Mouse (Mus musculus): ENCODE results near the gene S100a11. TPM values are rescaled to one million over a fixed set of nuclear protein-coding genes. Genes with fewer than 3 reads are reported as not detected.
"Not testable (repeated sequence)": the region's sequence is repeated elsewhere in the genome, so short reads cannot be mapped to it uniquely, and the experiment has no call there.

Gene S100a11
- total RNA-seq, 2 experiments from 2014 or later: 33.3 to 35.2 TPM

DNA sequence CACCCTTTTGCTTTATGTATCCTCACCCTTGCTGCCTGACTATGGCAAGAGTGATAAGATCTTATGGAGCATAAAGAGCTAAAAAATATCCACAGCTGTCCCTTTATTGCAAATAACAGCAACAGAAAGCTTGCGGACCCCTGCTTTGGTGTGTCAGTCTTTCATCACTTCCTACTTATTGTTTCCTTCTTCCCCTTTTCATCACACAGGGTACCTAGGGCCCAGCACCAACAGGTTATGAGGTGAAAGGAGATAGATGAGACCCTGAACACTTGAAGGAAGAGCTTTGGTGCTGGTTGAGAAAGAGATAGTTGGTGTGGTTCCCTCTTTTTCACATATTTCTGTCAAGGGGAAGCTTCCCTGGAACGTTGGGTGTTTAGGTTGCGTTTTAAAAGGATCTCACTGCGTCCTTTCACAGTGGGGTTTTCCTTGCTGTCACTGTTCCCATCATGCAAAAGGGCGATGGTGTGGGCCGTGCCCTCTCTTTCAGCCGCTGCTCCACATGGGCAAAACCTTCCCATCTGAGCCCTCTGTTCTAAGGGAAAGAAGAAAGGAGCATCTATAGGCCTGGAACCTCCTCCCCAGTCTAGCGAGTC lies 1.3 kb downstream of the S100a11 start:
- no peak for DNase-seq
- intact Hi-C loops (cut with DNase I): no loop called here

DNA sequence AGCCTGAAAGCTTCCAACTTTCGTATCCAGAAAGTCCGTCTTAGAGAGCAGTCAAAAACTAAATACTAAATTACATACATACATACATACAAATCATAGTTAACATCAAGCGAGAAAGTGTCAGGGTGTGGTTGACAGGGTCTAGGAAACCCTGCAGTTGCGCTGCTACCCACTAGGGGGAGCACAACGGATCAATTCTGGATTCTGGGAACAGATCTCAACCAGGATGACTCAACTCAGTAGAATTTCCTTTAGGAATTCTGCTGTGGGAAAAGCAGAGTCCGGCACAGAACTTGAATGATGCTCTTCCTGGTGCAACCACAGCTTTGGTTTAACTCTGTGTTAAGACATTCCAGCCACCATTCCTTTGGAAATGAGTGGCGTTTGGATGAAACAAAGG lies 2.3 kb downstream of the S100a11 start:
- DNase-seq: peak; percentile 44
- intact Hi-C loops (cut with DNase I): no loop called here

DNA sequence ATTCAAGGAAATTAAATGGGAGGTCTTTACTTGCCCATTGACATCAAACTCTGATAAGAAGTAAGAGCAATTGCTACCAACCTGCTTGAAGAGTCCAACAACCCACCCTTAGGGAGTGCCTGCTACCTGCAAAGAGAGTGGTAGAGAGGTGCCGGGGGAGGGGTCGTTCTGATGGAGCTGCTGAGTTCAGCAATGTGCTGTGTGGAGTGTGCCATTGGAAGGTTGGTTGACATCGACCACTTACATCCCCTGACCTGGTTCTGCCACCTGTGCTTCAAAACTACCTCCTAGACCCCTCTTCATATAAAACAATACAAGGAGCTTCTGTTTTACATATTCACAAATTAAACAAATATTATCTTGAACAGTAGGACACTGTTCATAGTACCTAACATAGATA lies 7.0 kb downstream of the S100a11 start:
- intact Hi-C loops (cut with DNase I): no loop called here
- DNase-seq: no peak

DNA sequence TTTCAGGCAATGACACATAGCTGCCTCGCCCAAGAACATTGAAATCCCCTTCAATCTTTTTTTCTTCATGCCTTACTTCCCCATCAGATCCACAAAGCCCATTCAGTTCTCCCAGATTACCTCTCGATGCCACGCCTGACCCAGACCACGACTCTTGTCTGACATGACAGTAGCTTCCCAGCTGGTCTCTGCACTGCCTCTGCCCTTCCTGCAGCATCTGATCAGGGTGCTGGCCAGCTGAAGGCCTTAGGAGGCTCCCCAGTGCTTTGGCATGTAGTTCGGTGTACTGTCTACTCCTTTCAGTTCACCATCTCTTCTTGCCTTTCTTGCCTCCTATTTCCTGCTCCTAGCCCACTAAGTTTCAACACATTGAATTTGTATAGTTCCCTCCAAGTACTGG lies 8.5 kb downstream of the S100a11 start:
- no peak for DNase-seq
- intact Hi-C loops (cut with DNase I): no loop called here

DNA sequence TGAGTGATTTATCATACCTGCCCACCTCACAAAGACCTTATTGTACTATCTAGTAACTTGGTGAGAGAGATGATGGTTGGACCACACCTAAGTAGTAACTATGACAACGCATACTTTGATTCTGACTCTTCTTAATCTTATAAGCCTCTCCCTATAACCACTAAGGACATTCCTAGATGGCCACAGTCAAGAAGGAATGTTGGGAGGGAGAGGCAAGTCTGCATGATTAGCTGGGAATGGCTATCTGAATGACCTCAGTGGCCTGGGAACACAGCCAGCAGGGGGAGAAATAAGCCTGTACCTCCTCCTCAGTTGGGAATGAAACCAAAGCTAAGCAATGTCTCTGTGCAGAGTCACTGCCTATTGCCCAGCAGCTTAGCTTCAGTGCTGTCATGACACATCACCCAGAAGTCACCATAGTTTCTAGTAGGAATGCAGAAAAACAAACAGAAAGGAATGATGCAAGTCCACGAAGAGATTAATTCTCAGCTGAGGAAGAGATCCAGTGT lies 16.8 kb downstream of the S100a11 start:
- intact Hi-C loops (cut with DNase I): no loop called here
- no peak for DNase-seq

DNA sequence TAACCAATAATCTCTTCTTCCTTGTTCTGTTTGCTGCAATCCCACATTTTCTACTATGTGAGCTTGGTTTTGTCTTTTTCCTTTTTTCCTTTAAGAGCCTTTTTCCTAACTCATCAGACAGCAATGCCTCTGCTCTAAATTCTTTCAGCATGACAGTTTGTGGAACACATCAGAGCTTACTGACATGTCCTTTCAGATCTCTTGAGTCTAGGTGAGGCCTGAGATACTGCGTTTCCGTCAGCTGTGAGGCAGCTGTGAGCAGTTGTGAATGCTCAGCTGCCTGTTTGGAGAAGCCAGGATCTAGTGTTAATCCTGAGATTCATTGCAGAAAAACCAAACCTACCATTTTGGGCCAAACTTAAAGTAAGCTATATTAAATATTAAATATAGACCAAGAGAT lies 18.2 kb downstream of the S100a11 start:
- no peak for DNase-seq
- intact Hi-C loops (cut with DNase I): no loop called here

DNA sequence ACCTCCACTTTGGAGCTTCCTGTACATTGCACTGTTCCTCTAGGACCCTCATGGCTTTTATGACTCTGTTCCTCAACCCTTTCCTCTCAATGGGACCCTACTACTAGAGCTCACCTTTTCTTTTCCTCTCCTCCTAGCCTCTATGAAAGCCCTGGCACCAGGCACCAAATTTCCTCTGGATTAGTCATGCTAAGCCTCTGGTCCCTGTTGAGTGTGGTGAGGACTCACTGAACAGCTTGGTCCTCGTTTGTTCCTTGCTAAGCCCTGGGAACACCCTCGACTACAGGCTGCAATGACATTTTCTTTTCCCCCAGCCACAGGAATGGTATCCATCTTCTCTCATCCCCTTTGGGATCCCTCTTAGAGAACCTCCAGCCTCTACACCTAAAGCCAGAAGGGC lies 21.2 kb downstream of the S100a11 start:
- intact Hi-C loops (cut with DNase I): no loop called here
- DNase-seq: no peak

DNA sequence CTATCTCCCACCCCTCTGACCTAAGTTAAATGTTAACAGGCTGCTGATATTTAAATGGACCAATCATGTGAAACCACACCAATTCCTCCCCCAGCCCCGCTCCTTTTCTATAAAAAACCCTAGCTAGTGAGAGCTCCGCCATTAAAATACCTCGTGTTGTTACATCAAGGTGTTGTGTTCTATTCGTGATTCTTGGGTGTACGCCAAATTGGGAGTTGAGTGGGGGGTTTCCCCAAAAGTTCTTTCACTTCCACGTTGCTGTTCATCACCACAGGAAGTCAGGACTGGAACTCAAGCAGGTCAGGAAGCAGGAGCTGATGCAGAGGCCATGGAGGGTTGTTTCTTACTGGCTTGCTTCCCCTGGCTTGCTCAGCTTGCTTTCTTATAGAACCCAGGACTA lies 23.9 kb downstream of the S100a11 start:
- DNase-seq; intact Hi-C loops (cut with DNase I): not testable (repeated sequence)

DNA sequence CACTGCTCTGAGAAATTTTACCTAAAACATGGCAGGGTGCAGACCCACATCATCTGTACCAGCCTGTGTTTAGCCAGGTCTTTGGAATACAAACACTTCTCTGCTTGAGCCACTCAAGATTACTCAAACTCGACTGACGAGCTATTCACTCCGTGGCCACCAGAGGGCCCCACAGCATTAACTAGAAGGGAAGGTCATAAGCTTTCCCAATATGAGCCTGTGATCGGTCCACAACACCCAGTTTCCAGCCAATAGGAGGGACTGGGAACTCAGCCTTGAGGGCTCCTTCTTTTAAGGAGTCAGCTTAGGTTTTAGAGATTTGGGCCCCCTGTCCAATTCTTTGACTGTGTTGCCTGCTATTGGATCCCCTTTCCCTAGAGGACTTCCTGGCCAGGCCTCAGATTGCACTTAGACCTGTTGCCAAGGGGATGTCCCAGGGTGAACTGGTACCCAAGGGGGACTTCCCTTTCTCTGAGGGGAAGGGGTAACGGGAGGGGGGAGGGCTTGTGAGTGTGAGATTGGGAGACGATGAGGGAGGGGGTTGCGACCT lies 26.9 kb downstream of the S100a11 start:
- intact Hi-C loops (cut with DNase I): loop anchor here (5.0 kb wide), 1 partner anchor 60 kb away; no protein-coding TSS in a partner anchor

DNA sequence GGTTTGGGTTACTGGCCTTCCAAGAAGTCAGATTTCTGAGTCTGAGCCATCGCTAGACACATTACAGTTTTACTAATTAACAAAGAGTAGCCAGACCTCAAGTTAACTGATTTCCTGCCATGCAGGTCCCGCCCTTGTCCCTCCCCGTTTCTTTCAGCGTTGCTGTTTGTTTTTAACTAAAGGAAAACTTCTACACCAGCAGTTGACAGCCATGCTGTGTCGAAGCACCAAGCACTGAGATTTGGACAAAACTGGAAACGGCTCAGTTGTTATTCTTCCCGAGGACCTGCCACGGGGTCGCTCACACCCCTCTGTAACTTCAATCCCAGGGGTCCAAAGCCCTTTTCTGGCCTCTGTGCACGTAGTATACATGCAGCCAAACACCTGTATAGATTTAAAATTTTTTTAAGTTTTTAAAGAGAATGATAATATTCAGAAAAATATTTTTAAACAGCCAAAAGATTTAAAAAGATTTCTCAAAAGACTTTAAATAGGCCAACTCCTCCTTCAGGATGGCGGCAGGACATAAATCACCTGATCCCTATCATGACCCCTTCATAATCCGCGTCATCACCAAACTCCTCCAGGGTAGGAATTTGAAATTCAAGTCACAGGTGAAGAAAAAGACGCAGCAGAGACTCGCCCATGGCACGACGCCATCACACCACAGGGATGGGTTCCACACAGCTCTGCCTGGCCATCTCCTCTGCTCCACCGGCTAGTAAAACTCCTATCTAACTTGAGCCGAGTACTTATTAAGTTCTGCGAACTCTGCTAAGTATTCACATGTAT lies 27.7 kb downstream of the S100a11 start:
- intact Hi-C loops (cut with DNase I): loop anchor here (5.0 kb wide), 1 partner anchor 59 kb away; no protein-coding TSS in a partner anchor

More for the DNA sequence above, 26.9 kb downstream of the S100a11 start:
- peak; percentile 81 for DNase-seq

DNA sequence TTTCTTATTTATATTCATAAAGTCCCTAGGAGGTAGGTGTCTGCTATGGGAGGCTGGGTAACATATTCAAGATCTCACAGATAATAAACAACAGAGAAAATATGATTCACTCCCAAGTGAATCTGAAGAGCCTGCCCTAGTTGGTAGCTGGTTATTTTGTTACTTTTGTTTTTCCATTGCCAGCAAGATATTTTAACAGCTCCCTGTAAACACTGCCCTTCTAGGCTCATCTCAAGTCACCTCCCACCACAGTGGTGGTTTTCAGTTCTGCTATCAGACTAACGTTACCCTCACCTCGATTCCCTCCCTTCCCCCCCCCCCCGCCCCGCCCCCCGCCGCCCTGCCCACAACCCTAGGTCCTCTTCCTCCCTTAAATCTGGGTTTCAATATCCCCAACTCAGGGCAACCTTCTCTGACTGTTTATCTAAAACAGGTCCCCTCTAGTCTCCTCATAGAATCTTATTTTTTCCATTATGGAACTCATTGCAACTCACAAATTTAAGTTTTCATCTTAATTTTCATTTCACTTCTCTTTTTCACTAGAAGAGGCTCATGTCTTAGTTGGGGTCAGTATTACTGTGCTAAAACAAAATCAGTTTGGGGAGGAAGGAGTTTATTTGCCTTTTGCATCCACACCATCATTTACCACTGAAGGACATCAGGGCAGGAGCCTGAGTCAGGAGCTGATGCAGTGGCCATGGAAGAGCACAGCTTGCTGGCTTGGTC lies 28.4 kb downstream of the S100a11 start:
- DNase-seq: no peak
- intact Hi-C loops (cut with DNase I): loop anchor here (5.0 kb wide), 1 partner anchor 59 kb away; no protein-coding TSS in a partner anchor

More for the DNA sequence above, 27.7 kb downstream of the S100a11 start:
- DNase-seq: no peak

DNA sequence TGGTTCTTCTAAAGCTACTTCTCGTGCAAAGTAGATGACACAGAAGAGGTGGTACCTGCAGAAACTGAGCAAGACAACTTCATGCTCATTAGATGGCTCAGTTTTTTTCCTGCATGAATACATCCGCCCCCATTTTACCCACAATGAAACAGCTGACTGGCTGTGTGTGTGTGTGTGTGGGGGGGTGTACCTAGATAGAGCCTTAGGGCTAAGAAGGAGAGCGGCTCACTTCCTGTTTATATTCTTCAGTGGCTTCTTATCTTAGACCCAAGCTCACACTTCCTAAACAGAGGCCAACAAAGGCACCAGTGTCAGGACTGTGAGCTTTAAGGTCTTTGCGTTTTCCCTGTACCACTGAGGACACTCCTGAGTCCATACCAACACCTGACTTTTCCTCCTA lies 29.7 kb downstream of the S100a11 start:
- intact Hi-C loops (cut with DNase I): loop anchor here (5.0 kb wide), 1 partner anchor 57 kb away; no protein-coding TSS in a partner anchor
- no peak for DNase-seq

DNA sequence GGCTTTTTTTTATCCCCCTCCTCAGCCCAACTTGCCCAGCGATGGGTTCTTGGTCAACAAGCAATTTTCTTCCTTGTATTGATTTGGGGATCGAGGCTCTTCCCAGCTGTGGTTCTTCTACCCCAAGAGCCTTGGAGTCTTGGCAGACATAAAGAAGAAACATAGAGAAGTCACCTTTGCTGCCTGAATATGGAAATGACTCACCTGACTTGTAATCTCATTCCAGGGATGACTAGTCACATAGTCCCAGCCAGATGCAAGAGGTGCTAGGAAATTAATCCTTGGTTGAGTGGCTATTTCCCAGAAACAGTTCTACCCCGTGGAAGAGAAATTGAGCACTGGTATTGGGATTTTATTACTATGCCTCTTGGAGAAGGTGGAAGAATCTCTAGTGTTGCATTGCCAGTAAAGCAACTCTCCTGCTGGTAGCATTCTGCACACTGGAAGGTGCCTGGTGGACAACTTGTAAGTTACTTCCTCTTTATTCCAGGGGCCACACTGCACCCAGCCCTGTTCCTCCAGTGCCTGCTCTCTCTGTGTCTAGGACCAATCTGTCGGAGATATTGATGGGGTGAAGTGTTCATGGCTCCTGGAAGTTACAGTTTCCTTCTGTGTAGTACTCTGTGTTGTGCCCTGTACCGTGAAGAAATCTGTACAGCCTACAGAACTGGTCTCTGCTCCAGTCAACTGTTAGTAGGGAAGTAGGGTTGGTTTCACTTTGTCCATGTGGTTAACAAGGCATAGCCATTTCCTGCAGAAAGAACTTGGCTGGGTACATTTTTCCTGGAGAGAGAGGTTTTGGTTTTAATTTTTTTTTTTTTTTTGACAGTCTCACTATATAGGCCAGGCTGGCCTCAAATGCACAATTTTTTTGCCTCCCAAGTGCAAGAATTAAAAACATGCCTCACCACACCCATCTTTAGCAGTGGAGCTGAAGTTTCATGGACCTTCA lies 31.9 kb downstream of the S100a11 start:
- intact Hi-C loops (cut with DNase I): no loop called here
- DNase-seq: no peak

DNA sequence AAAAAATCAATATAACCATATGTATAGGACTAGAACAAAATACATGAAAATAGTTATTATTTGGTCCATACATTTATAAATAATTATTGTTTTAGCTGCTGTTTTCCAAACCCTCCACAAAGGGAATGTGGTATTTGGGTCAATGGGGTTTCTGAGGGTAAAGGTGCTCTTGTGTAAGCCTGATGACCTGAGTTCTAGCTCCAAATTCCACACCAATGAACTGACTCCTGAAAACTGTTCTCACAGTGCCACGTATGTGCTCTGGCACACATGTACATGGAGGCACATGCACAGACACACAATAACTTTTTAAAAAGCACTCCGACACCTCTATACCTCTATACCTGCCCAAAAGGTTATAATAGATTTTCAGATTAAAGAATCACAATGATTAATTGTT lies 33.0 kb downstream of the S100a11 start:
- intact Hi-C loops (cut with DNase I): no loop called here
- no peak for DNase-seq

DNA sequence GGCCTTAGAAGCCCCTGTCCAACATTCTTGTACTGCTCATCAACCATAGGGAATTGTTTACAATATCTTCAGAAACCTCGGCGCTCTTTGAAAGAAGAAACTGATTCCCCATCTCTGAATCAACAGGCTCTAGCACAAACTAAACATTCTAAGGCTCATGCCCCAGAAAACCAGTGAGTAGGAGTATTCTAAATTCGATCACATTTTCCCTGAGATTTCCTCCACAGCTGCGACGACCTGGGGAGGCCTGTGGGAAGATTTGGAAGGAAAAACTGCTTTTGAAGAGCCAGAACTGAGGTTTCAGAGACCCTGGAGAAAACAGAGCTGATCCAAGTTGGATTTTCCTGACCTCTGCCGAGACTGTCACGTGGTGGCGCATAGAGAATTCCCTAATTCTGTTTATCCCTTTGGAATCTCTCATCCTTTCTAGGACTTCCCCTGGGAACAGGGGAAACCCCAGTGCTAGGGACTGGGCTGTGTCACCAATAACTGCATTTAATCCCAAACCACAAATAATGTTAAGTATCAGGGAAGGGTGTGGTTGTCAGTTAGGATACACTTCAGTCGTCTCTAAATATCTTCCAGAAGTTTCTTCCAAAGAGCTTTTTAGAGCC lies 33.6 kb downstream of the S100a11 start:
- no peak for DNase-seq
- intact Hi-C loops (cut with DNase I): no loop called here

DNA sequence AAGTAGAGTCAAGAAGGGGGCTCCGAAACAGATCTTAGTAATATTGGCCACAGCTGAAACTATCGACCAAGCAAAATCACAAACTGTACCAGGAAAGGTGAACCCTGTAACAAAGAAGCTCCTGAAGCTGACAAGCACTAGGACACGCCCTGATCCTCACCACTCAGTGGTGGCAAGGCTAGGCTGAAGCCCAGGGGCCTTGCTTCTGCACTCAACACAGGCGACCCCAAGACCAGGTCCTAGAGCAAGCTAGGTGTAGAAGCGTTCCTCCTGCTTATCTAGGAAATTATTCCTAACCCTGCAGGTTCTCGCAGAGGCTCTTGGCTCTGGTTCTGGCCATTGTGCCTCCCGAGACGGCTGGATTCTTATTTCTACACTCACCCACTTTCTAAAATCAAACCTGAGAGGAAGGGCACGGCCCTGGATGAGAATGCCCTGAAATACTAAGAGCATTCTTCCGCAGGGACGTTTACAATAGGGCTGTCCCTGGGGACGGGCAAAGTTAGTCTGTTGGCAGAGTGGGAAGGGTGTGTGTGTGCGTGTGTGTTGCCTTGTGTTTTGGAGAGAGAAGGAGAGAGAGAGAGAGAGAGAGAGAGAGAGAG lies 34.2 kb downstream of the S100a11 start:
- no peak for DNase-seq
- intact Hi-C loops (cut with DNase I): no loop called here

DNA sequence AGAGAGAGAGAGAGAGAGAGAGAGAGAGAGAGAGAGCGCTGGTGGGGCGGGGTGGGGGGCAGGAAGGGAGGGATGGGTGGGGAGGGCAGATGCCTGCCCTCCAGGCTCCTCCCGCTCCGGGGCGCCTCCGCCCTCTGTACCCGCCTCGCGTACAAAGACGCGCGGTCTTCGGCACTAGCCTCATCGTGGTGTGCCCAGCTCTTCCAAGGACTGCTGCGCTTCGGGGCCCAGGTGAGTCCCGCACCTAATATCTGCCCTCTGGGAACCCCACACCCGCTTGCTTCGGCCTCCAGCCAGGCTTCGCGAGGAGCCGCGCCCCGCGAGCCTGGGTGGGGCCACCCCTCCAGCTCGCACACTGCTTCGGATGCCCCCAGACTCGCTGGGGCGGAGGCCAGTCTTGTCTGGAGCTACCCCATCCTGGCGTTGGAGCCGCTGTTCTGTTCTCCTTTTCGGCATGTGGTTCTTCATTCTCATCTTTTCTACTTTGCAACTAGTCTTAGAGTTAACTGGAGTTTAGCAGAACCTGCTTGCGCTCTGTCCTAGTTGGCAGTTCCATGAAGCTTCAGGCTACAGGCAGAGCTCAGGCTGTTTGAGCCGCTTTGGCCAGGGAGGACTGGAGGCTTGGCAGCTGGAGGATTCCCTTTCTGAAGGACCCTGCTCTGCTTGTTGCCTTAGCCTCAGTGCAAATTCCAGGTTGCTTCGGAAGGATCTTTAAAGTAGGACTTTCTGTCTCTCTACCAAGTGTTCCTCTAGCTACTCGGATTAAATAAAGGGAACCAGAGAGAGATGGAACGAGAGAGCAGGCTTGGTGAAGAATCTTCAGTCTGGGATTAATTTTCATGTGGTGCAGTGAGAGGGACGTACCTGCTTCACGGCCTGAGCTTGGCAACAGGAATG lies 34.9 kb downstream of the S100a11 start, which contains the start of gene S100a10:
Gene S100a10, plus strand, starts transcription at position 100 of the 897 bp plus-strand sequence.
- intact Hi-C loops (cut with DNase I): no loop called here

DNA sequence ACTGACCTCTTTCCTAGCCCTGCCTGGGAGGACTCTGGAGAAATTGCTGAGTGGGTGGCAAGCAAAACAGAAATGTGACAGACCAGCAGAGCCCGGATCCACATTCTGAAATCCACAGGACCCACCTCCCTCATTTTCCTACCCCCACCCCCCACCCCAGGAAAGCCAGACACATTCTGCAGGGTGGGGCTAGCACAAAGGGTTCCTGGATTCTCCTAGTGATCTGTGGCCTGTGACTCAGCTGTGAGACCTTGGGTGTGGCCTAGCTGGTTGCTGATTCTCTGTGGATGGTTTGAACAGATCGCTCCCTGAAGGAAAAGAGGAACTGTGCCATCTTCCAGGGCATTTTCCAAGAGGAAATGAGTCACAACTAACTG lies 35.6 kb downstream of the S100a11 start:
- DNase-seq: no peak

More for the DNA sequence above, 34.9 kb downstream of the S100a11 start, which contains the start of gene S100a10:
- peak; percentile 20 for DNase-seq

More for the DNA sequence above, 35.6 kb downstream of the S100a11 start:
- intact Hi-C loops (cut with DNase I): no loop called here
